Comparison of ENCODE assay signal across 13 mouse cellular contexts in the genomic region with DNA sequence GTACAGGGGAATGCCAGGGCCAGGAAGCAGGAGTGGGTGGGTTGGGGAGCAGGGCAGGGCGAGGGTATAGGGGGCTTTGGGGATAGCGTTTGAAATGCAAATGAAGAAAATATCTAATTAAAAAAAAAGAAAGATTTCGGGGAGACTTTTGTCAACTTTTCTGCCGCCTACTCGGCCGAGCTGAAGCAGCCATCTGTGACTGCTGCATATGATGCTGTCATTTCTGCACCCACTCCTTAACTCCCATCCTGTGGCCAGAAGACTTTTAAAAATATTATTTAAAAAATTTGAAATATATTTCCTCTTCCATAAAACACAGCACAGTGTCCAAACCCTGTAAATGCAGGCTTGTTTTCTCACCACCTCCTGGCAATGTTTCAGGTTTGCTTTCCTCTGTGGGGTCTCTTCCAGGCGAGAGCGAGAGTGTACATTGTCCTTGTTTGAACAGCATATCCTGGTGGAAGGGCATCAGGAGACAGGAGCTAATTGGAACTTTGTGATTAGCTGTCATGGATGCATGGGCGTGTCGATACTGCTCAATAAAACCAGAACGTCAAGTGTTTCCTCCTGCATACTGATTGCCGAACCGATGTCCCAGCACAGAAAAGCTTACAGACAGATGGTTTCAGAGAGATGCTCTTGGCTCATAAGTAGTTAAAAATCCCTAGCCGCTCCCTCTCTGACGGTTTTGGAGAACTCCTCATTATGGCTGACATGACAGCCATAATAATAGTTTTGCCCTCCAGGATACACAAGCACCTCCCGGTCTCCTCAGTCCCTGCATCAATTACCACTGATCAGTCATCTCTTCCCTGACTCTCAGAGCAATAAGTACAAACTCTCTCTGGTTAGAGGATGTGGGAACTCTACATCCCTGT. TPM values are rescaled to one million over a fixed set of nuclear protein-coding genes. Genes with fewer than 3 reads are reported as not detected.
DNase-seq lines count a peak whose midpoint lies in the region; ATAC-seq and TF ChIP-seq lines count a peak whose summit lies in the region.
"Had no signal": no experiment of that assay in that cellular context is flagged by ENCODE, and none has a peak within 500 bp of the region (broad histone marks: within the 10 kb centered on the region; RNA-seq: fewer than 3 reads in every experiment).

No protein-coding gene starts in this region.

- no peaks in the 10 kb centered on the region for H3K9me3 ChIP-seq in forebrain, postnatal 0 days (ENCODE audit: low read length)
- H3K9me3 ChIP-seq: stomach, embryonic 15.5 days had no signal

- H3K36me3 ChIP-seq in forebrain, postnatal 0 days (ENCODE audit: insufficient read depth), result no peaks in the 10 kb centered on the region
- H3K36me3 ChIP-seq: stomach, embryonic 15.5 days had no signal

- peak; percentile 65 for ATAC-seq in forebrain, postnatal 0 days
- ATAC-seq: liver, postnatal 0 days had no signal

- intact Hi-C loops in left cerebral cortex, postnatal 25 days (cut with DNase I), result loop anchor here (2.0 to 5.0 kb wide), 2 partner anchors 38 to 85 kb away; a partner anchor contains a TSS

- peak overlapping the region; percentile 19; the same call in 1 of the 2 replicates for H3K4me2 ChIP-seq in forebrain, postnatal 0 days (ENCODE audit: low read depth)
- H3K4me2 ChIP-seq: stomach, embryonic 15.5 days had no signal

- no peak overlapping the region for H3K9ac ChIP-seq in forebrain, postnatal 0 days
- H3K9ac ChIP-seq: liver, postnatal 0 days; stomach, embryonic 15.5 days had no signal

- 25% methylated on average over 16 of the region's 16 CpGs for WGBS in forebrain, postnatal 0 days

- H3K27ac ChIP-seq in forebrain, postnatal 0 days (ENCODE audit: low read depth, low read length), result peak overlapping the region; percentile 21; the same call in 1 of the 2 replicates
- H3K27ac ChIP-seq: heart, adult 2 months; kidney, postnatal 0 days; stomach, embryonic 15.5 days had no signal

- DNase-seq in frontal cortex, adult 2 months (ENCODE audit: extremely low spot score in 1 of 2, low spot score in 1 of 2), result peak; percentile 27 to 67
- no peak for DNase-seq in frontal cortex, postnatal 10 days (ENCODE audit: low spot score in 2 of 2)
- peak; percentile 76 for DNase-seq in brain, adult 2 months (ENCODE audit: low read depth, low spot score)
- DNase-seq in forebrain, postnatal 0 days, result peak; percentile 61
- DNase-seq in left cerebral cortex, postnatal 25 days (ENCODE audit: low spot score in 2 of 2), result peak; percentile 38 to 78
- no peak for DNase-seq in gastrocnemius, adult 8-10 months (ENCODE audit: low spot score in 2 of 2)
- DNase-seq in natural killer cell, adult 2 months (ENCODE audit: low spot score in 2 of 2), result no peak
- DNase-seq in kidney, adult 9 months, result no peak
- DNase-seq: heart, adult 2 months; liver, postnatal 0 days; thymus, postnatal 4 days had no signal

- no peaks in the 10 kb centered on the region for H3K27me3 ChIP-seq in forebrain, postnatal 0 days (ENCODE audit: insufficient read depth, low read length)
- H3K27me3 ChIP-seq: stomach, embryonic 15.5 days had no signal

- H3K4me1 ChIP-seq in forebrain, postnatal 0 days (ENCODE audit: insufficient read depth), result peaks cover 12% of the 10 kb centered on the region

- TF ChIP-seq CTCF in forebrain, postnatal 0 days (IDR thresholded peaks at IDR 0.05; ENCODE audit: low read depth), result no peak

- H3K4me3 ChIP-seq in forebrain, postnatal 0 days (ENCODE audit: low read depth, low read length), result no peak overlapping the region
- H3K4me3 ChIP-seq: heart, adult 2 months; stomach, embryonic 15.5 days had no signal

RNA-seq across cellular contexts. Expression of a gene that starts 38.2 kb away (rescaled TPM):
- polyA plus RNA-seq in frontal cortex, adult 2 months (2012; rRNA removed), result 34.9 and 35.9 TPM in 2 replicates
- total RNA-seq in forebrain, postnatal 0 days (2014; rRNA removed), result 56.7 and 59.9 TPM in 2 replicates
- 4.5 and 4.8 TPM in 2 replicates for polyA plus RNA-seq in forebrain, postnatal 0 days (2015; fragmentation: Nextera tagmentation; extraction: Ambion mirVana)
- 100 to 1,000 TPM in 1 of 2 experiments, 10 to 100 TPM in 1; 98.2 to 100 TPM for total RNA-seq in left cerebral cortex, postnatal 25 days (2021)
- total RNA-seq in gastrocnemius, adult 8-10 months (2022), result 1 to 10 TPM; 3.8 to 5.8 (median 4.7) TPM

Comparison
In these comparisons a context has a peak if more than half of its experiments do, and no peak if none do; other contexts are left out.
1. DNase-seq: peak in frontal cortex, adult 2 months (2 of 2), brain, adult 2 months (single experiment), forebrain, postnatal 0 days (single experiment) and left cerebral cortex, postnatal 25 days (2 of 2); none in frontal cortex, postnatal 10 days (0 of 2), gastrocnemius, adult 8-10 months (0 of 2), natural killer cell, adult 2 months (0 of 2) and kidney, adult 9 months (single experiment).